Mouse (Mus musculus): ENCODE results near the gene Gjc2. TPM values are rescaled to one million over a fixed set of nuclear protein-coding genes. Genes with fewer than 3 reads are reported as not detected.

Gene Gjc2
- polyA plus RNA-seq, 1 experiment = 2.7 TPM

GRCm38 (mm10) chr11:59187706-59188105 lies 4.7 kb upstream of the Gjc2 start:
- no peaks in the 10 kb centered on the region; the same call in 1 of the 2 replicates for H3K4me1 ChIP-seq (ENCODE audit: control insufficient read depth, insufficient read depth, low read length)
- no peak for TF ChIP-seq POLR2A (IDR thresholded peaks at IDR 0.05; ENCODE audit: control insufficient read depth, low read depth, low read length)
- TF ChIP-seq CTCF (IDR thresholded peaks at IDR 0.05; ENCODE audit: control insufficient read depth, insufficient read depth, insufficient replicate concordance, low read depth, low read length) = no peak
- H3K27ac ChIP-seq (ENCODE audit: control insufficient read depth, insufficient read depth, low read depth, low read length) = no peak overlapping the region
- H3K27me3 ChIP-seq (ENCODE audit: control insufficient read depth, insufficient read depth, low read length) = no peaks in the 10 kb centered on the region
- peak overlapping the region; percentile 12; the same call in 1 of the 2 replicates for H3K4me3 ChIP-seq (ENCODE audit: control insufficient read depth, low read depth, low read length)
- no peaks in the 10 kb centered on the region; the same call in 1 of the 2 replicates for H3K36me3 ChIP-seq (ENCODE audit: control insufficient read depth, insufficient read depth, low read length)

- no peak for TF ChIP-seq CTCF (IDR thresholded peaks at IDR 0.05; ENCODE audit: control insufficient read depth, insufficient read depth, insufficient replicate concordance, low read depth, low read length)
- TF ChIP-seq POLR2A (IDR thresholded peaks at IDR 0.05; ENCODE audit: control insufficient read depth, low read depth, low read length) = 0 out of 2 replicates have a peak, but pooled peaks have one; percentile 23
- Histone ChIP-seq H3K36me3 (ENCODE audit: control insufficient read depth, insufficient read depth, low read length) (no peaks in the 10 kb centered on the region; the same call in 1 of the 2 replicates), H3K4me1 (ENCODE audit: control insufficient read depth, insufficient read depth, low read length) (no peaks in the 10 kb centered on the region; the same call in 1 of the 2 replicates), H3K27me3 (ENCODE audit: control insufficient read depth, insufficient read depth, low read length) (no peaks in the 10 kb centered on the region), H3K4me3 (ENCODE audit: control insufficient read depth, low read depth, low read length) (no peak overlapping the region), H3K27ac (ENCODE audit: control insufficient read depth, insufficient read depth, low read depth, low read length) (no peak overlapping the region)
Observed at GRCm38 (mm10) chr11:59185490-59185889, 2.5 kb upstream of the Gjc2 start.

- H3K36me3 ChIP-seq (ENCODE audit: control insufficient read depth, insufficient read depth, low read length) = no peaks in the 10 kb centered on the region; the same call in 1 of the 2 replicates
- no peak overlapping the region for H3K4me3 ChIP-seq (ENCODE audit: control insufficient read depth, low read depth, low read length)
- peak overlapping the region; percentile 50 for H3K27ac ChIP-seq (ENCODE audit: control insufficient read depth, insufficient read depth, low read depth, low read length)
- H3K4me1 ChIP-seq (ENCODE audit: control insufficient read depth, insufficient read depth, low read length) = no peaks in the 10 kb centered on the region; the same call in 1 of the 2 replicates
- TF ChIP-seq POLR2A (IDR thresholded peaks at IDR 0.05; ENCODE audit: control insufficient read depth, low read depth, low read length) = no peak
- TF ChIP-seq CTCF (IDR thresholded peaks at IDR 0.05; ENCODE audit: control insufficient read depth, insufficient read depth, insufficient replicate concordance, low read depth, low read length) = peak; percentile 51; the same call in 1 of the 2 replicates
- no peaks in the 10 kb centered on the region for H3K27me3 ChIP-seq (ENCODE audit: control insufficient read depth, insufficient read depth, low read length)
Observed at GRCm38 (mm10) chr11:59183821-59184220, 808 bp upstream of the Gjc2 start.

GRCm38 (mm10) chr11:59176921-59177320 lies 6.1 kb downstream of the Gjc2 start:
- no peak overlapping the region for H3K27ac ChIP-seq (ENCODE audit: control insufficient read depth, insufficient read depth, low read depth, low read length)
- H3K4me1 ChIP-seq (ENCODE audit: control insufficient read depth, insufficient read depth, low read length) = peaks cover 7% of the 10 kb centered on the region
- H3K27me3 ChIP-seq (ENCODE audit: control insufficient read depth, insufficient read depth, low read length) = no peaks in the 10 kb centered on the region
- no peak for TF ChIP-seq POLR2A (IDR thresholded peaks at IDR 0.05; ENCODE audit: control insufficient read depth, low read depth, low read length)
- TF ChIP-seq CTCF (IDR thresholded peaks at IDR 0.05; ENCODE audit: control insufficient read depth, insufficient read depth, insufficient replicate concordance, low read depth, low read length) = no peak
- H3K4me3 ChIP-seq (ENCODE audit: control insufficient read depth, low read depth, low read length) = peak overlapping the region; percentile 25
- no peaks in the 10 kb centered on the region for H3K36me3 ChIP-seq (ENCODE audit: control insufficient read depth, insufficient read depth, low read length)

GRCm38 (mm10) chr11:59176475-59176874 lies 6.5 kb downstream of the Gjc2 start:
- Histone ChIP-seq H3K27me3 (ENCODE audit: control insufficient read depth, insufficient read depth, low read length) (no peaks in the 10 kb centered on the region), H3K36me3 (ENCODE audit: control insufficient read depth, insufficient read depth, low read length) (no peaks in the 10 kb centered on the region), H3K4me3 (ENCODE audit: control insufficient read depth, low read depth, low read length) (peak overlapping the region; percentile 25), H3K4me1 (ENCODE audit: control insufficient read depth, insufficient read depth, low read length) (peaks cover 7% of the 10 kb centered on the region), H3K27ac (ENCODE audit: control insufficient read depth, insufficient read depth, low read depth, low read length) (no peak overlapping the region)
- TF ChIP-seq POLR2A (IDR thresholded peaks at IDR 0.05; ENCODE audit: control insufficient read depth, low read depth, low read length) (peak; percentile 53), CTCF (IDR thresholded peaks at IDR 0.05; ENCODE audit: control insufficient read depth, insufficient read depth, insufficient replicate concordance, low read depth, low read length) (no peak)

- H3K27ac ChIP-seq (ENCODE audit: control insufficient read depth, insufficient read depth, low read depth, low read length) = no peak overlapping the region
- no peak overlapping the region for H3K4me3 ChIP-seq (ENCODE audit: control insufficient read depth, low read depth, low read length)
- H3K4me1 ChIP-seq (ENCODE audit: control insufficient read depth, insufficient read depth, low read length) = peaks cover 7% of the 10 kb centered on the region
- TF ChIP-seq CTCF (IDR thresholded peaks at IDR 0.05; ENCODE audit: control insufficient read depth, insufficient read depth, insufficient replicate concordance, low read depth, low read length) = no peak
- no peak for TF ChIP-seq POLR2A (IDR thresholded peaks at IDR 0.05; ENCODE audit: control insufficient read depth, low read depth, low read length)
- H3K27me3 ChIP-seq (ENCODE audit: control insufficient read depth, insufficient read depth, low read length) = no peaks in the 10 kb centered on the region
- no peaks in the 10 kb centered on the region for H3K36me3 ChIP-seq (ENCODE audit: control insufficient read depth, insufficient read depth, low read length)
Observed at GRCm38 (mm10) chr11:59174189-59174838, 8.7 kb downstream of the Gjc2 start.

- no peaks in the 10 kb centered on the region; the same call in 1 of the 2 replicates for H3K4me1 ChIP-seq (ENCODE audit: control insufficient read depth, insufficient read depth, low read length)
- no peak overlapping the region for H3K4me3 ChIP-seq (ENCODE audit: control insufficient read depth, low read depth, low read length)
- H3K27me3 ChIP-seq (ENCODE audit: control insufficient read depth, insufficient read depth, low read length) = no peaks in the 10 kb centered on the region
- H3K36me3 ChIP-seq (ENCODE audit: control insufficient read depth, insufficient read depth, low read length) = no peaks in the 10 kb centered on the region
- H3K27ac ChIP-seq (ENCODE audit: control insufficient read depth, insufficient read depth, low read depth, low read length) = no peak overlapping the region
- TF ChIP-seq POLR2A (IDR thresholded peaks at IDR 0.05; ENCODE audit: control insufficient read depth, low read depth, low read length) (no peak), CTCF (IDR thresholded peaks at IDR 0.05; ENCODE audit: control insufficient read depth, insufficient read depth, insufficient replicate concordance, low read depth, low read length) (no peak)
Observed at GRCm38 (mm10) chr11:59170549-59170948, 12.5 kb downstream of the Gjc2 start.

Measured in testis, adult 2 months (tissue).